Mouse (Mus musculus): ENCODE data around the gene Gpr137b. TPM values are rescaled to one million over a fixed set of nuclear protein-coding genes. Genes with fewer than 3 reads are reported as not detected.
A peak's percentile ranks its signal among the peaks of the same experiment; 100 is the strongest.
"Not testable (repeated sequence)": the region's sequence is repeated elsewhere in the genome, so short reads cannot be mapped to it uniquely, and the experiment has no call there.

Gpr137b gene
- 2.1 and 2.7 TPM in 2 replicates for polyA plus RNA-seq (2015; fragmentation: Nextera tagmentation; extraction: Ambion mirVana)

DNA sequence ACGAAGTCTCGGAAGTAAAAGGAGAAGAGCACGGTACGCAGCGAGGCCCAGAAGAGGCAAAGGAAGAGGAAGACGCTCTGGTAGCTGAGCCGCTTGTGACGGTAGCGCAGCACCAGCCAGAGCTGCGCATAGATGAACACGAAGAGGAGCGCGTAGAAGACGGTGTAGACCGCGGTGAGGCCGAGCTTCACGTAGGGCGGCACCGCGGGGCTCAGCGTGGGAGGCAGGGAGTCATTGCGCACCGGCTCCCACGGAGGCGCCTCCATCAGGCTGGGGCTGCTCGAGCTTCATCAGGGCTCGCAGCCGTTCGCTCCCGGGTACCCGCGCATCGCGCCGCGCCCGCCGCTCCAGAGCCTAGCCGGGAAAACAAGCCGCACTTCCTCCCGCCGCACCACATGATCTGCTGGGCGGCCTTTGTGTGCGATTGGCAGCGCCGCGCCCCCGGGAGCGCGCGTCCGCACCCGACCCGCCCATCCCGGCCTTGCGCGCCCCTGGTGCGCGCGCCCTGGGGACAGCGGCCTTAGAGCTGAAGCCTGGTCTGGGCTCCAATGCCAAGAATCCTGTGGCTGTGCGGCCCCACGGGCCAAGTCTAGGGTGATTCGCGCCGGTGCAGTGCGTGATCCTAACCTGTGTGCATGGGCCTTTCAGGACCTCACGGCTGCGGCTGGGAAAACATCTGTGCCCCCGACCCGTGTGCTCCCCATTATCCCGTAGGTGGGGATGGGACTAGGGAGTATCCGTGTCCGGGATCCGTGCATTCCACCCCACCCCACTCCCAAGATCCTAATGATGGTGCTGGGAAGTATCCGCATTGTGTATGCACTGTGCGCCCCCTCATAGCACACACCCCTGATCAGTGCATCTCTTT, at the start of gene Gpr137b:
Gene Gpr137b, minus strand, starts transcription at position 787 of the 868 bp plus-strand sequence.
- not testable (repeated sequence) for DNase-seq

GRCm38 (mm10) chr13:13438112-13438953, 44.5 kb upstream of the Gpr137b start:
- H3K27ac ChIP-seq; H3K9ac ChIP-seq; H3K9me3 ChIP-seq (replicated peaks); H3K36me3 ChIP-seq; H3K4me1 ChIP-seq (replicated peaks); H3K27me3 ChIP-seq: not testable (repeated sequence)
- WGBS (ENCODE audit: insufficient replicate concordance) = under 1% methylated on average over 15 of the region's 28 CpGs
- ATAC-seq (ENCODE audit: low read depth) (peak; percentile 90), DNase-seq (peak; percentile 34)
- peak overlapping the region; percentile 27; the same call in 1 of the 2 replicates for H3K4me3 ChIP-seq (replicated peaks)
- H3K4me2 ChIP-seq = peak overlapping the region; percentile 47

More for the DNA sequence above, at the start of gene Gpr137b:
- not testable (repeated sequence) for H3K27me3 ChIP-seq; H3K27ac ChIP-seq; H3K4me1 ChIP-seq (replicated peaks); H3K9ac ChIP-seq; H3K9me3 ChIP-seq (replicated peaks); H3K36me3 ChIP-seq
- WGBS (ENCODE audit: insufficient replicate concordance) = under 1% methylated on average over 42 of the region's 78 CpGs
- peak; percentile 78 for ATAC-seq (ENCODE audit: low read depth)
- H3K4me2 ChIP-seq = peak within 1 kb of the TSS; percentile 51
- H3K4me3 ChIP-seq (replicated peaks) = peak within 1 kb of the TSS; percentile 42

DNA sequence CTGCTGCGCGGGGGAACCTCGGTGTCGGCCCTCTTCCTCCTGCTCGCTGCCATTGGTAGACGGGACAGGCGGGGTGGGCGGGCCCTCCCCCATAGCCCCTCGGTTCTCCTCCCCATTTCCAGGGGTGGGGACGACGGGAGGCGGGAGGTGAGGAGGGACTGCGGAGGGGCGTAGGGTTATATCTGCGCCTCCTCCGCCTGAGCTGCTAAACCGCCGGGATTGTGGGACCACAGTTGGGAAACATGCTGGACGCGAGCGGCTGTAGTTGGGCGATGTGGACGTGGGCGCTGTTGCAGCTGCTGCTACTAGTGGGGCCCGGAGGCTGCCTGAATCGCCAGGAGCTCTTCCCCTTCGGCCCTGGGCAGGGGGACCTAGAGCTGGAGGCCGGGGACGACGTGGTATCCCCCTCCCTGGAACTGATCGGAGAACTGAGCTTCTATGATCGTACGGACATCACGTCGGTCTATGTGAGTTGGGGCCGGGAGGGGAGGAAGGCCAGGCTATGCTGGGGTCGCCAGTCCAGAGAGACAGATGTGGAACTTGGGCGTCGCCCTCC, 43.7 kb upstream of the Gpr137b start, which contains the start of gene Nid1:
Gene Nid1, plus strand, starts transcription at position 92 of the 556 bp plus-strand sequence.
- WGBS (ENCODE audit: insufficient replicate concordance) = under 1% methylated on average over 25 of the region's 39 CpGs

DNA sequence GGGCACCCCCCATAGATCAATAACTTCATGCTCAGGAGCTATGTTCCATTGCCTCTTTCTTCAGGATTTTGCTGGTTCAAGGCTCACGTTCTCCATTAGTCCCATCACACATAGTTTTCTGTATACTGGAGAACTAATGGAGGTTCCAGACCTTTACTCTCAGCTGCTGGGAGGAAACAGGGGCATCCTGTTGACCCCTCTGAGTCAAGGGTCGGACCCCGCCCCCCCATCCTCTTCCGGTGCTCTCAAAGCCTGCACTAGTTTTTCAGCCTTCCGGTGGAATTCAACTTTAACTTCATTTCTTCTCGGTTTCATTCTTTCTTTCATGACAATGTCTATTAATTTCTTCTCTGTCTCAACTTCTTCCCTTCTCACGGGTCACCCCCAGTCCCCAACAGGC, 42.3 kb upstream of the Gpr137b start:
- not testable (repeated sequence) for ATAC-seq (ENCODE audit: low read depth)

More for the DNA sequence above, 43.7 kb upstream of the Gpr137b start, which contains the start of gene Nid1:
- not testable (repeated sequence) for H3K9me3 ChIP-seq (replicated peaks); H3K27me3 ChIP-seq; H3K4me1 ChIP-seq (replicated peaks); H3K27ac ChIP-seq; H3K36me3 ChIP-seq; H3K9ac ChIP-seq; DNase-seq
- Histone ChIP-seq H3K4me2 (peak within 1 kb of the TSS; percentile 47), H3K4me3 (replicated peaks) (peak within 1 kb of the TSS; percentile 30)
- peak; percentile 34 for ATAC-seq (ENCODE audit: low read depth)

GRCm38 (mm10) chr13:13423301-13423700, 29.5 kb upstream of the Gpr137b start:
- H3K4me3 ChIP-seq (replicated peaks); H3K27ac ChIP-seq; DNase-seq; H3K9me3 ChIP-seq (replicated peaks); H3K4me2 ChIP-seq; H3K36me3 ChIP-seq; ATAC-seq (ENCODE audit: low read depth); H3K27me3 ChIP-seq; H3K9ac ChIP-seq; H3K4me1 ChIP-seq (replicated peaks): not testable (repeated sequence)
- WGBS (ENCODE audit: insufficient replicate concordance) = 27% methylated on average over 1 of the region's 5 CpGs

More for the DNA sequence above, 42.3 kb upstream of the Gpr137b start:
- not testable (repeated sequence) for H3K4me3 ChIP-seq (replicated peaks); H3K9me3 ChIP-seq (replicated peaks); H3K4me1 ChIP-seq (replicated peaks); DNase-seq; H3K4me2 ChIP-seq; H3K9ac ChIP-seq; H3K27me3 ChIP-seq; H3K36me3 ChIP-seq; H3K27ac ChIP-seq
- WGBS (ENCODE audit: insufficient replicate concordance) = 31% methylated on average over 5 of the region's 7 CpGs

- WGBS (ENCODE audit: insufficient replicate concordance) = 77% methylated on average over 7 of the region's 12 CpGs
- not testable (repeated sequence) for DNase-seq; H3K9ac ChIP-seq; H3K9me3 ChIP-seq (replicated peaks); H3K27me3 ChIP-seq; H3K4me1 ChIP-seq (replicated peaks); H3K4me3 ChIP-seq (replicated peaks); H3K4me2 ChIP-seq; H3K36me3 ChIP-seq; ATAC-seq (ENCODE audit: low read depth); H3K27ac ChIP-seq
Measured at GRCm38 (mm10) chr13:13418859-13419258, 25.0 kb upstream of the Gpr137b start.

DNA sequence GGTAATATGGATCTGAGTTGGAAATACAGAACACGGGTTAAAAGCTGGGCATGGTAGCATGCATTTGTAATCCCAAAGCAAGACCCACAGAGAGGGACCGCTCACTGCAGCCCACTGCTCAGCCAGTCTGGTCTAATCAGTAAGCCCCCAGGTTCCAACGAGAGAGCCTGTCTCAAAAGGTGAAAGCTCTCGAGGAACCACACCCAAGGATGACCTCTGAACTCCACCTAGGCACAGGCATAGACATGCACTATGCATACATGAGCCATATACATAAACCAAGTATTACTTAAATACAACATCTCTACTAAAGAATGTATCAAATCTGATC, 22.2 kb upstream of the Gpr137b start:
- not testable (repeated sequence) for H3K27ac ChIP-seq; ATAC-seq (ENCODE audit: low read depth); H3K9me3 ChIP-seq (replicated peaks); H3K4me3 ChIP-seq (replicated peaks); DNase-seq; H3K27me3 ChIP-seq; H3K4me1 ChIP-seq (replicated peaks); H3K9ac ChIP-seq; H3K4me2 ChIP-seq; H3K36me3 ChIP-seq
- 63% methylated on average over 2 of the region's 4 CpGs for WGBS (ENCODE audit: insufficient replicate concordance)

GRCm38 (mm10) chr13:13415120-13416006, 21.5 kb upstream of the Gpr137b start:
- H3K4me1 ChIP-seq (replicated peaks); H3K27ac ChIP-seq; H3K9ac ChIP-seq; H3K36me3 ChIP-seq; ATAC-seq (ENCODE audit: low read depth); DNase-seq; H3K27me3 ChIP-seq; H3K9me3 ChIP-seq (replicated peaks); H3K4me3 ChIP-seq (replicated peaks): not testable (repeated sequence)
- 0 out of 2 replicates have a peak overlapping the region, but pooled peaks have one; percentile 19 for H3K4me2 ChIP-seq
- WGBS (ENCODE audit: insufficient replicate concordance) = 26% methylated on average over 23 of the region's 23 CpGs

GRCm38 (mm10) chr13:13414206-13414605, 20.4 kb upstream of the Gpr137b start:
- Histone ChIP-seq H3K4me3 (replicated peaks) (no peak overlapping the region), H3K4me2 (no peak overlapping the region), H3K9ac (no peak overlapping the region), H3K9me3 (replicated peaks) (no peaks in the 10 kb centered on the region), H3K36me3 (no peaks in the 10 kb centered on the region), H3K4me1 (replicated peaks) (no peaks in the 10 kb centered on the region), H3K27me3 (no peaks in the 10 kb centered on the region), H3K27ac (no peak overlapping the region)
- no peak for DNase-seq
- 47% methylated on average over 3 of the region's 3 CpGs for WGBS (ENCODE audit: insufficient replicate concordance)
- peak; percentile 64 for ATAC-seq (ENCODE audit: low read depth)

DNA sequence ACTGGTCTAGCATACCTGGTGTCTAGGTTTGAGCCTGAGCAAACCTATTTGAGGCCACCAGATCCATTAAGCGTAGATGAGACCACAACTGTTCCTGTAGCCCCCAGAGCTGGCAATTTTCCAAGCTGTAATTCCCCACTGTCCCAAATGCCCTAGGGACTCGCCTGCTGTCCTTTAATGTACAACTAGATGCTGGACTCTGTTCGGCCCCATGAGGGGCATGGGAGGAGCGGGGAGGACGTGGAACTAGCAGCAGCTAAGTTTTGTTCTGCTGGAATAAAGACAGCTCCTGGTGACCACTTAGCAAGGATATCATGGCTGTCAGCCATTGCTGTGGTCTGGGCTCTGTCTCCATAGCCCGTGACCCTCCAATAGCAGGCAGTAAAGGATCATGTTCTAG, 11.7 kb upstream of the Gpr137b start:
- not testable (repeated sequence) for H3K36me3 ChIP-seq; H3K27me3 ChIP-seq; H3K4me3 ChIP-seq (replicated peaks); H3K27ac ChIP-seq; H3K9ac ChIP-seq; H3K4me1 ChIP-seq (replicated peaks); H3K4me2 ChIP-seq; H3K9me3 ChIP-seq (replicated peaks); DNase-seq
- no CpG with 5 or more reads among the region's 6 CpGs for WGBS (ENCODE audit: insufficient replicate concordance)
- peak; percentile 57; the same call in 1 of the 2 replicates for ATAC-seq (ENCODE audit: low read depth)
